Mouse (Mus musculus) hindbrain, embryonic 15.5 days (tissue): Measurements from ENCODE around the gene Rpl27. TPM values are rescaled to one million over a fixed set of nuclear protein-coding genes. Genes with fewer than 3 reads are reported as not detected.

Experiments used
- ATAC-seq: fragments of 200-750 bp; cut with Nextera tagmentation; 2 replicates; pipeline ENCODE4 v1.8.0; 2017; ENCODE audit warnings: low read depth, moderate number of reproducible peaks, moderate TSS enrichment; ENCODE audit not compliant: low FRiP score
- H3K27ac ChIP-seq: fragments of 300-500 bp; sonication (generic); replicated peaks from 2 replicates; pipeline ENCODE4 v1.5.1; 2015; ENCODE audit warnings: mild to moderate bottlenecking, inconsistent platforms
- H3K27me3 ChIP-seq: fragments of 300-500 bp; sonication (generic); 2 replicates; pipeline ENCODE4 v1.6.1; 2015; ENCODE audit warnings: control low read depth, inconsistent platforms
- H3K36me3 ChIP-seq: fragments of 300-500 bp; sonication (generic); 2 replicates; pipeline ENCODE4 v1.6.1; 2015; ENCODE audit warnings: control low read depth, inconsistent platforms
- H3K4me1 ChIP-seq: fragments of 300-500 bp; sonication (generic); replicated peaks from 2 replicates; pipeline ENCODE4 v1.6.1; 2015; ENCODE audit warnings: control low read depth, inconsistent platforms
- H3K4me2 ChIP-seq: fragments of 300-500 bp; sonication (generic); 2 replicates; pipeline ENCODE4 v1.6.1; 2015; ENCODE audit warnings: moderate library complexity, mild to moderate bottlenecking, inconsistent platforms
- H3K4me3 ChIP-seq: fragments of 300-500 bp; sonication (generic); 2 replicates; pipeline ENCODE4 v1.5.1; 2015; ENCODE audit warnings: mild to moderate bottlenecking, inconsistent platforms
- H3K9ac ChIP-seq: fragments of 300-500 bp; sonication (generic); 2 replicates; pipeline ENCODE4 v1.6.1; 2015; ENCODE audit warnings: inconsistent platforms
- H3K9me3 ChIP-seq: fragments of 300-500 bp; sonication (generic); 2 replicates; pipeline ENCODE4 v1.6.1; 2016; ENCODE audit warnings: control low read depth, inconsistent platforms
- WGBS: fragments of 180-500 bp; shearing (Covaris S2); methylation state at CpG from one replicate; pipeline ENCODE4 v1.1.7; 2015; 5-methylcytosine and 5-hydroxymethylcytosine counted together
- microRNA-seq: library from miRNA; unstranded; fragments of <30 nt; microRNA quantifications from one replicate; pipeline ENCODE4, GENCODE M21; 2016
- polyA plus RNA-seq: library from polyadenylated mRNA; unstranded; fragments of >200 nt; fragmentation: Nextera tagmentation; extraction: Ambion mirVana; gene quantifications from 2 replicates; pipeline ENCODE4 v1.2.1, GENCODE M21; 2015

Rpl27 gene
- polyA plus RNA-seq, 1 experiment from 2014 or later = 230 TPM

DNA sequence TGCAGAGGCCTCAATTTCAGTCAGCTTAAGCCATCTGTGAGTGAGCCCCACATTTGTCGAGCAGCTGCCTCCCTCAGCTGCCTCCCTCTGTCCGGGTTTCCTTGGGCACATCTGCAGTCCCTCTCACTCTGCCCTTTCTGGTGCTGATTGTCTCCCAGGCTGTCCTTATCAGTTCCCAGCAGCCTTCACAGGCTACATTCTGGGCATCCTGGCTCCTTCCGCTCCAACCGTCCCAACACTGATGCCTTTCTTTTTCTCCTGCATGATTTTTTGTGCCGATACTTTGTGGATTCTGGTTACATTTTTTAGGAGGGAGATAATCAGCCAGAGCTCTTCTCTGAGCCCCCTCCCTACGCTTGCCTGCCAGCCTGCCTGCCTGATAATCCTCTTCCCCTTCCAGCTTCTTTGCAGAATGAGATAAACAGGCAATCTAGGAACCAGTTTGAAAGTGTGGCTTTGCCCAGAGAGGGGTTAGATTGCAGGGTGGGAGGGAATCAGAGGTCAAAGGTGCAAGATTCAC, 43.5 kb downstream of the Rpl27 start:
- Histone ChIP-seq H3K9me3 (no peaks in the 10 kb centered on the region), H3K4me3 (no peak overlapping the region), H3K36me3 (no peaks in the 10 kb centered on the region), H3K9ac (no peak overlapping the region), H3K27ac (no peak overlapping the region), H3K27me3 (no peaks in the 10 kb centered on the region), H3K4me1 (0 out of 2 replicates have a peak, but pooled peaks cover 3% of the 10 kb centered on the region), H3K4me2 (no peak overlapping the region)
- WGBS = 46% methylated on average over 6 of the region's 6 CpGs
- ATAC-seq = no peak

DNA sequence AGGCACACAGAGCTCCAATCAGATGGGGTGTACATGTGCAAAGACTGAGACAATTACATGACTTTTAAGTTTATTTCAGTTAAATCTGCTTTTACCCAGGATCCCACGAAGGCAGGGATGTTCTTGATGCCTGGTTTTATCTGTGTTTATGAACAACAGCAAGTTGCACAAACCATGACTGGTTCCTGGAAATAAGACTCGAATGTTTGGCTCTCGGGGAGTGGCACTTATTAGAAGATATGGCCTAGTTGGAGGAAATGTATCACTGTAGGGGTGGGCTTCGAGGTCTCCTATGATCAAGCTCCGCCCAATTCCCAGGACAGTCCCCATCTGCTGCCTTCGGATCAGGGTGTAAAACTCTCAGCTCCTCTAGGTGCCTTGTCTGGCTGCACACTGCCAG, 44.0 kb downstream of the Rpl27 start:
- no peak overlapping the region for H3K9ac ChIP-seq
- ATAC-seq = no peak
- 0 out of 2 replicates have a peak, but pooled peaks cover 3% of the 10 kb centered on the region for H3K4me1 ChIP-seq
- H3K4me3 ChIP-seq = no peak overlapping the region
- H3K9me3 ChIP-seq = no peaks in the 10 kb centered on the region
- H3K27ac ChIP-seq = no peak overlapping the region
- H3K4me2 ChIP-seq = no peak overlapping the region
- WGBS = 76% methylated on average over 6 of the region's 6 CpGs
- no peaks in the 10 kb centered on the region for H3K36me3 ChIP-seq
- H3K27me3 ChIP-seq = no peaks in the 10 kb centered on the region

Small RNA genes lying within 50 kb of the gene (microRNA-seq; reads per million reads assigned to microRNA genes)
- gene Mir6929 = not detected

Other genes starting within 250 kb of the Rpl27 start
- 26.5 and 27.4 TPM in 2 replicates for gene Ezh1, start 215.8 kb upstream of the Rpl27 start, polyA plus RNA-seq
- gene Ramp2, start 196.3 kb upstream of the Rpl27 start, polyA plus RNA-seq = 96.5 and 98.8 TPM in 2 replicates
- 118 and 124 TPM in 2 replicates for gene Vps25, start 188.6 kb upstream of the Rpl27 start, polyA plus RNA-seq
- 8.5 and 9.5 TPM in 2 replicates for gene Wnk4, start 181.7 kb upstream of the Rpl27 start, polyA plus RNA-seq
- gene Cntd1, start 163.3 kb upstream of the Rpl27 start, polyA plus RNA-seq = 1.0 and 1.2 TPM in 2 replicates
- 223 and 225 TPM in 2 replicates for gene Coa3, start 163.2 kb upstream of the Rpl27 start, polyA plus RNA-seq
- 173 and 175 TPM in 2 replicates for gene Becn1, start 140.0 kb upstream of the Rpl27 start, polyA plus RNA-seq
- 115 and 116 TPM in 2 replicates for gene Psme3, start 126.1 kb upstream of the Rpl27 start, polyA plus RNA-seq
- gene Aoc2, start 117.2 kb upstream of the Rpl27 start, polyA plus RNA-seq = 1.5 and 2.1 TPM in 2 replicates
- gene Aoc3, start 111.7 kb upstream of the Rpl27 start, polyA plus RNA-seq = 0.13 and 0.14 TPM in 2 replicates
- not detected in 2 replicates for gene G6pc, start 74.7 kb upstream of the Rpl27 start, polyA plus RNA-seq
- 88.8 and 92.0 TPM in 2 replicates for gene Aarsd1, start 24.7 kb upstream of the Rpl27 start, polyA plus RNA-seq
- 7.2 and 7.9 TPM in 2 replicates for gene Gm27029, start 17.5 kb upstream of the Rpl27 start, polyA plus RNA-seq
- 32.0 and 33.2 TPM in 2 replicates for gene Rundc1, start 17.2 kb upstream of the Rpl27 start, polyA plus RNA-seq
- 3.0 and 4.0 TPM in 2 replicates for gene Ptges3l, start 17.0 kb upstream of the Rpl27 start, polyA plus RNA-seq
- gene Ifi35, start 6.1 kb downstream of the Rpl27 start, polyA plus RNA-seq = 4.3 and 5.2 TPM in 2 replicates
- gene Rnd2, start 22.7 kb downstream of the Rpl27 start, polyA plus RNA-seq = 85.3 and 86.0 TPM in 2 replicates
- 123 and 135 TPM in 2 replicates for gene Vat1, start 23.9 kb downstream of the Rpl27 start, polyA plus RNA-seq
- gene Brca1, start 109.7 kb downstream of the Rpl27 start, polyA plus RNA-seq = 2.8 and 3.0 TPM in 2 replicates
- gene Nbr1, start 109.9 kb downstream of the Rpl27 start, polyA plus RNA-seq = 87.6 and 92.4 TPM in 2 replicates
- 5.0 and 5.3 TPM in 2 replicates for gene Tmem106a, start 139.9 kb downstream of the Rpl27 start, polyA plus RNA-seq
- gene Gm11634, start 157.0 kb downstream of the Rpl27 start, polyA plus RNA-seq = not detected in 2 replicates
- 17.9 and 19.8 TPM in 2 replicates for gene Rdm1, start 184.9 kb downstream of the Rpl27 start, polyA plus RNA-seq
- gene Arl4d, start 223.2 kb downstream of the Rpl27 start, polyA plus RNA-seq = 5.6 and 7.6 TPM in 2 replicates